Mouse (Mus musculus): ENCODE results near the gene Kcnb1. TPM values are rescaled to one million over a fixed set of nuclear protein-coding genes. Genes with fewer than 3 reads are reported as not detected.
A peak's percentile ranks its signal among the peaks of the same experiment; 100 is the strongest.

Gene Kcnb1
- total RNA-seq, 2 experiments from 2014 or later = 17.6 to 46.0 TPM

GRCm38 (mm10) chr2:167062965-167063880 lies 126.7 kb downstream of the Kcnb1 start, which contains the start of gene Znfx1:
TSS of gene Znfx1 (minus strand) at chr2:167063015.
- peak; percentile 97 for DNase-seq (ENCODE audit: low spot score in 2 of 2)

GRCm38 (mm10) chr2:167062497-167062911 lies 127.5 kb downstream of the Kcnb1 start:
- DNase-seq (ENCODE audit: low spot score in 2 of 2) = peak; percentile 90 to 95

- DNase-seq (ENCODE audit: low spot score in 2 of 2) = no peak
Measured at GRCm38 (mm10) chr2:167061381-167062034, 128.4 kb downstream of the Kcnb1 start.

- DNase-seq (ENCODE audit: low spot score in 2 of 2) = no peak
Measured at GRCm38 (mm10) chr2:167060761-167061160, 129.2 kb downstream of the Kcnb1 start.

- no peak for DNase-seq (ENCODE audit: low spot score in 2 of 2)
Measured at GRCm38 (mm10) chr2:167060360-167060759, 129.6 kb downstream of the Kcnb1 start.

GRCm38 (mm10) chr2:167059960-167060359 lies 130.0 kb downstream of the Kcnb1 start:
- DNase-seq (ENCODE audit: low spot score in 2 of 2) = no peak

- no peak for DNase-seq (ENCODE audit: low spot score in 2 of 2)
Measured at GRCm38 (mm10) chr2:167059536-167059935, 130.4 kb downstream of the Kcnb1 start.

- DNase-seq (ENCODE audit: low spot score in 2 of 2) = no peak
Measured at GRCm38 (mm10) chr2:167058814-167059387, 131.1 kb downstream of the Kcnb1 start.

GRCm38 (mm10) chr2:167058201-167058600 lies 131.8 kb downstream of the Kcnb1 start:
- DNase-seq (ENCODE audit: low spot score in 2 of 2) = no peak

- DNase-seq (ENCODE audit: low spot score in 2 of 2) = no peak
Measured at GRCm38 (mm10) chr2:167056942-167057323, 133.0 kb downstream of the Kcnb1 start.

- DNase-seq (ENCODE audit: low spot score in 2 of 2) = no peak
Measured at GRCm38 (mm10) chr2:167056210-167056941, 133.6 kb downstream of the Kcnb1 start.

GRCm38 (mm10) chr2:167055386-167055785 lies 134.6 kb downstream of the Kcnb1 start:
- DNase-seq (ENCODE audit: low spot score in 2 of 2) = no peak

GRCm38 (mm10) chr2:167053127-167053844 lies 136.7 kb downstream of the Kcnb1 start:
- no peak for DNase-seq (ENCODE audit: low spot score in 2 of 2)

GRCm38 (mm10) chr2:167048698-167049358 lies 141.1 kb downstream of the Kcnb1 start:
- no peak for DNase-seq (ENCODE audit: low spot score in 2 of 2)

- no peak for DNase-seq (ENCODE audit: low spot score in 2 of 2)
Measured at GRCm38 (mm10) chr2:167048223-167048622, 141.7 kb downstream of the Kcnb1 start.

Other genes starting within 250 kb of the Kcnb1 start
- 10 to 100 TPM; 68.4 to 76.3 TPM for gene Stau1, start 193.9 kb downstream of the Kcnb1 start, total RNA-seq (2021)
- 10 to 100 TPM; 30.6 to 35.9 TPM for gene Ddx27, start 175.0 kb downstream of the Kcnb1 start, total RNA-seq (2021)
- 10 to 100 TPM; 56.3 to 72.9 TPM for gene Znfx1, start 127.1 kb downstream of the Kcnb1 start, total RNA-seq (2021)
- gene Ptgis, start 50.4 kb upstream of the Kcnb1 start, total RNA-seq (2021) = 10 to 100 TPM; 19.3 to 31.8 TPM
- 100 to 1,000 TPM in 1 of 2 experiments, 10 to 100 TPM in 1; 74.7 to 123 TPM for gene B4galt5, start 159.0 kb upstream of the Kcnb1 start, total RNA-seq (2021)
- 10 to 100 TPM; 32.6 to 33.1 TPM for gene Slc9a8, start 231.6 kb upstream of the Kcnb1 start, total RNA-seq (2021)

Measured in adrenal gland, adult 18-20 months (tissue).